Mouse (Mus musculus): Measurements from ENCODE around the gene Hist1h2bf.
"Not testable (repeated sequence)": the region's sequence is repeated elsewhere in the genome, so short reads cannot be mapped to it uniquely, and the experiment has no call there.

The Hist1h2bf gene

GRCm38 (mm10) chr13:23591206-23591605 lies 17.2 kb upstream of the Hist1h2bf start:
- DNase-seq (ENCODE audit: low read depth, low spot score): no peak

GRCm38 (mm10) chr13:23586940-23587225 lies 12.9 kb upstream of the Hist1h2bf start:
- DNase-seq (ENCODE audit: low read depth, low spot score): peak; percentile 42

- DNase-seq (ENCODE audit: low read depth, low spot score): peak; percentile 60
Measured at GRCm38 (mm10) chr13:23586099-23586939, 12.3 kb upstream of the Hist1h2bf start.

GRCm38 (mm10) chr13:23585442-23586098 lies 11.6 kb upstream of the Hist1h2bf start:
- peak; percentile 93 for DNase-seq (ENCODE audit: low read depth, low spot score)

- DNase-seq (ENCODE audit: low read depth, low spot score): peak; percentile 79
Measured at GRCm38 (mm10) chr13:23585029-23585441, 11.0 kb upstream of the Hist1h2bf start.

GRCm38 (mm10) chr13:23584331-23584730 lies 10.3 kb upstream of the Hist1h2bf start:
- DNase-seq (ENCODE audit: low read depth, low spot score): peak; percentile 37

GRCm38 (mm10) chr13:23583387-23584068 lies 9.5 kb upstream of the Hist1h2bf start:
- no peak for DNase-seq (ENCODE audit: low read depth, low spot score)

- no peak for DNase-seq (ENCODE audit: low read depth, low spot score)
Measured at GRCm38 (mm10) chr13:23582219-23583056, 8.4 kb upstream of the Hist1h2bf start.

- DNase-seq (ENCODE audit: low read depth, low spot score): peak; percentile 95
Measured at GRCm38 (mm10) chr13:23581408-23582218, 7.6 kb upstream of the Hist1h2bf start, which contains the start of gene Hist1h4d. Gene Hist1h4d (plus strand): TSS chr13:23581598.

- DNase-seq (ENCODE audit: low read depth, low spot score): no peak
Measured at GRCm38 (mm10) chr13:23577835-23578234, 3.8 kb upstream of the Hist1h2bf start.

GRCm38 (mm10) chr13:23576906-23577639 lies 3.1 kb upstream of the Hist1h2bf start:
- DNase-seq (ENCODE audit: low read depth, low spot score): peak; percentile 40

GRCm38 (mm10) chr13:23576351-23576881 lies 2.4 kb upstream of the Hist1h2bf start:
- DNase-seq (ENCODE audit: low read depth, low spot score): peak; percentile 50

- not testable (repeated sequence) for DNase-seq (ENCODE audit: low read depth, low spot score)
Measured at GRCm38 (mm10) chr13:23575864-23576313, 1.9 kb upstream of the Hist1h2bf start.

GRCm38 (mm10) chr13:23575271-23575851 lies 1.4 kb upstream of the Hist1h2bf start, which contains the start of gene Hist1h3d:
Gene Hist1h3d (plus strand): TSS chr13:23575763.
- peak; percentile 88 for DNase-seq (ENCODE audit: low read depth, low spot score)

- DNase-seq (ENCODE audit: low read depth, low spot score): peak; percentile 49
Measured at GRCm38 (mm10) chr13:23574546-23575170, 662 bp upstream of the Hist1h2bf start.

- DNase-seq (ENCODE audit: low read depth, low spot score): peak; percentile 47
Measured at GRCm38 (mm10) chr13:23573034-23573897, 730 bp downstream of the Hist1h2bf start.

- peak; percentile 62 for DNase-seq (ENCODE audit: low read depth, low spot score)
Measured at GRCm38 (mm10) chr13:23572218-23573033, 1.6 kb downstream of the Hist1h2bf start.
